Mouse (Mus musculus) lung, postnatal 0 days (tissue): ENCODE results near the gene Gm11627. TPM values are rescaled to one million over a fixed set of nuclear protein-coding genes. Genes with fewer than 3 reads are reported as not detected.
"Not testable (repeated sequence)": the region's sequence is repeated elsewhere in the genome, so short reads cannot be mapped to it uniquely, and the experiment has no call there.

Experiments
- ATAC-seq: fragments of 200-750 bp; cut with Nextera tagmentation; 2 replicates; pipeline ENCODE4 v1.8.0; 2017; ENCODE audit warnings: moderate library complexity
- DNase-seq: peaks from one replicate; pipeline ENCODE4 v3.0.0-alpha.2; 2016; ENCODE audit warnings: low spot score
- H3K27ac ChIP-seq: fragments of 300-500 bp; sonication (generic); 2 replicates; pipeline ENCODE4 v1.5.1; 2014; ENCODE audit warnings: antibody characterized with exemption, mild to moderate bottlenecking, low read length, mixed read lengths
- H3K27me3 ChIP-seq: fragments of 300-500 bp; sonication (generic); replicated peaks from 2 replicates; pipeline ENCODE4 v1.6.1; 2014; ENCODE audit warnings: low read length, mixed read lengths; ENCODE audit not compliant: insufficient read depth
- H3K36me3 ChIP-seq: fragments of 300-500 bp; sonication (generic); 2 replicates; pipeline ENCODE4 v1.6.1; 2014; ENCODE audit warnings: low read length, mixed read lengths; ENCODE audit not compliant: insufficient read depth
- H3K4me1 ChIP-seq: fragments of 300-500 bp; sonication (generic); 2 replicates; pipeline ENCODE4 v1.6.1; 2014; ENCODE audit warnings: antibody characterized with exemption, low read depth, low read length, mixed read lengths; ENCODE audit not compliant: insufficient read depth
- H3K4me2 ChIP-seq: fragments of 300-500 bp; sonication (generic); replicated peaks from 2 replicates; pipeline ENCODE4 v1.6.1; 2014; ENCODE audit warnings: low read depth, mild to moderate bottlenecking, low read length, moderate library complexity, mixed read lengths
- H3K4me3 ChIP-seq: fragments of 300-500 bp; sonication (generic); 2 replicates; pipeline ENCODE4 v1.5.1; 2014; ENCODE audit warnings: low read depth, low read length
- H3K9ac ChIP-seq: fragments of 300-500 bp; sonication (generic); replicated peaks from 2 replicates; pipeline ENCODE4 v1.6.1; 2014; ENCODE audit warnings: low read depth, mild to moderate bottlenecking
- H3K9me3 ChIP-seq: fragments of 300-500 bp; sonication (generic); 2 replicates; pipeline ENCODE4 v1.6.1; 2016; ENCODE audit warnings: low read length, mixed read lengths
- CTCF ChIP-seq: IDR thresholded peaks from 2 replicates; pipeline ENCODE4 v1.5.1; 2016; ENCODE audit warnings: antibody characterized with exemption, mild to moderate bottlenecking
- EP300 ChIP-seq: IDR thresholded peaks from 2 replicates; pipeline ENCODE4 v1.6.1; 2016; ENCODE audit warnings: antibody characterized with exemption, mild to moderate bottlenecking, control low read depth
- WGBS: fragments of 180-500 bp; shearing (Covaris S2); extraction: QIAGEN DNeasy Blood & Tissue Kit; methylation state at CpG from one replicate; pipeline ENCODE4 v1.1.7; 2014; 5-methylcytosine and 5-hydroxymethylcytosine counted together
- polyA plus RNA-seq: library from polyadenylated mRNA; unstranded; fragments of >200 nt; fragmentation: Nextera tagmentation; extraction: Ambion mirVana; gene quantifications from 2 replicates; pipeline ENCODE4 v1.2.1, GENCODE M21; 2015

Gene Gm11627
- polyA plus RNA-seq, 1 experiment from 2014 or later, result 8.0 TPM

GRCm38 (mm10) chr11:102551176-102551575 lies 28.1 kb downstream of the Gm11627 start:
- Histone ChIP-seq H3K27me3 (no peaks in the 10 kb centered on the region), H3K4me2 (no peak overlapping the region), H3K27ac (no peak overlapping the region), H3K4me3 (no peak overlapping the region), H3K9me3 (no peaks in the 10 kb centered on the region), H3K9ac (no peak overlapping the region), H3K36me3 (no peaks in the 10 kb centered on the region), H3K4me1 (peaks cover 11% of the 10 kb centered on the region; the same call in 1 of the 2 replicates)
- DNase-seq, result no peak
- no peak for TF ChIP-seq EP300
- ATAC-seq, result no peak

GRCm38 (mm10) chr11:102541471-102541870 lies 37.8 kb downstream of the Gm11627 start:
- H3K9me3 ChIP-seq, result no peaks in the 10 kb centered on the region
- WGBS, result 82% methylated on average over 5 of the region's 5 CpGs
- H3K4me3 ChIP-seq, result no peak overlapping the region
- no peaks in the 10 kb centered on the region for H3K27me3 ChIP-seq
- TF ChIP-seq EP300 (no peak), CTCF (no peak)
- ATAC-seq (no peak), DNase-seq (no peak)
- H3K27ac ChIP-seq, result no peak overlapping the region
- no peak overlapping the region for H3K9ac ChIP-seq
- no peaks in the 10 kb centered on the region for H3K36me3 ChIP-seq
- H3K4me1 ChIP-seq, result no peaks in the 10 kb centered on the region
- no peak overlapping the region for H3K4me2 ChIP-seq

- not testable (repeated sequence) for ATAC-seq, H3K9ac ChIP-seq, H3K9me3 ChIP-seq, H3K36me3 ChIP-seq, H3K4me2 ChIP-seq, DNase-seq, H3K4me1 ChIP-seq, H3K27me3 ChIP-seq, H3K27ac ChIP-seq, H3K4me3 ChIP-seq
Observed at GRCm38 (mm10) chr11:102540286-102540685, 39.0 kb downstream of the Gm11627 start.

- H3K27me3 ChIP-seq, result no peaks in the 10 kb centered on the region
- H3K4me2 ChIP-seq, result no peak overlapping the region
- H3K36me3 ChIP-seq, result no peaks in the 10 kb centered on the region
- no peak for ATAC-seq
- no peak overlapping the region for H3K27ac ChIP-seq
- H3K4me3 ChIP-seq, result no peak overlapping the region
- no peaks in the 10 kb centered on the region for H3K4me1 ChIP-seq
- WGBS, result 69% methylated on average over 1 of the region's 1 CpGs
- H3K9me3 ChIP-seq, result no peaks in the 10 kb centered on the region
- TF ChIP-seq CTCF, result no peak
- TF ChIP-seq EP300, result no peak
- DNase-seq, result no peak
- no peak overlapping the region for H3K9ac ChIP-seq
Observed at GRCm38 (mm10) chr11:102539690-102540089, 39.6 kb downstream of the Gm11627 start.

- H3K4me1 ChIP-seq, result no peaks in the 10 kb centered on the region
- no peak overlapping the region for H3K27ac ChIP-seq
- H3K9me3 ChIP-seq, result no peaks in the 10 kb centered on the region
- H3K4me3 ChIP-seq, result no peak overlapping the region
- DNase-seq (peak; percentile 29), ATAC-seq (no peak)
- no peaks in the 10 kb centered on the region for H3K36me3 ChIP-seq
- H3K9ac ChIP-seq, result no peak overlapping the region
- no peaks in the 10 kb centered on the region for H3K27me3 ChIP-seq
- H3K4me2 ChIP-seq, result no peak overlapping the region
- TF ChIP-seq EP300 (no peak), CTCF (no peak)
- whole genome bisulfite sequencing, result 47% methylated on average over 3 of the region's 3 CpGs
Observed at GRCm38 (mm10) chr11:102536210-102536609, 43.1 kb downstream of the Gm11627 start.

GRCm38 (mm10) chr11:102534078-102534477 lies 45.2 kb downstream of the Gm11627 start:
- TF ChIP-seq CTCF (no peak), EP300 (no peak)
- 66% methylated on average over 2 of the region's 2 CpGs for WGBS

GRCm38 (mm10) chr11:102531425-102531824 lies 47.8 kb downstream of the Gm11627 start:
- H3K4me1 ChIP-seq, result no peaks in the 10 kb centered on the region
- no peaks in the 10 kb centered on the region for H3K9me3 ChIP-seq
- TF ChIP-seq EP300, result no peak
- TF ChIP-seq CTCF, result no peak
- H3K36me3 ChIP-seq, result no peaks in the 10 kb centered on the region
- H3K4me2 ChIP-seq, result no peak overlapping the region
- no peaks in the 10 kb centered on the region for H3K27me3 ChIP-seq
- no peak overlapping the region for H3K9ac ChIP-seq
- WGBS, result 42% methylated on average over 5 of the region's 5 CpGs
- H3K27ac ChIP-seq, result no peak overlapping the region
- ATAC-seq (no peak), DNase-seq (peak; percentile 22)
- H3K4me3 ChIP-seq, result no peak overlapping the region

More at GRCm38 (mm10) chr11:102534078-102534477, 45.2 kb downstream of the Gm11627 start:
- no peak for ATAC-seq
- Histone ChIP-seq H3K4me3 (no peak overlapping the region), H3K4me1 (no peaks in the 10 kb centered on the region), H3K27ac (no peak overlapping the region), H3K9ac (no peak overlapping the region), H3K36me3 (no peaks in the 10 kb centered on the region), H3K27me3 (no peaks in the 10 kb centered on the region), H3K4me2 (no peak overlapping the region), H3K9me3 (no peaks in the 10 kb centered on the region)
- no peak for DNase-seq

Other genes with a start within 250 kb of the Gm11627 start
- 9.7 and 9.8 TPM in 2 replicates for gene Slc4a1, start 213.3 kb downstream of the Gm11627 start, polyA plus RNA-seq
- gene Rundc3a, start 186.1 kb downstream of the Gm11627 start, polyA plus RNA-seq, result 1.7 and 1.9 TPM in 2 replicates
- 214 TPM in 2 replicates for gene Slc25a39, start 171.5 kb downstream of the Gm11627 start, polyA plus RNA-seq
- gene Grn, start 149.1 kb downstream of the Gm11627 start, polyA plus RNA-seq, result 215 and 223 TPM in 2 replicates
- 3.2 and 3.4 TPM in 2 replicates for gene Fam171a2, start 131.8 kb downstream of the Gm11627 start, polyA plus RNA-seq
- gene Itga2b, start 109.3 kb downstream of the Gm11627 start, polyA plus RNA-seq, result 13.0 and 14.9 TPM in 2 replicates
- gene Gpatch8, start 23.1 kb downstream of the Gm11627 start, polyA plus RNA-seq, result 25.3 and 27.4 TPM in 2 replicates
- 19.6 and 20.8 TPM in 2 replicates for gene Fzd2, start 24.9 kb upstream of the Gm11627 start, polyA plus RNA-seq
- gene Meioc, start 84.3 kb upstream of the Gm11627 start, polyA plus RNA-seq, result 0.04 and 0.05 TPM in 2 replicates
- gene Ccdc43, start 118.3 kb upstream of the Gm11627 start, polyA plus RNA-seq, result 20.4 and 22.8 TPM in 2 replicates
- 0.78 and 1.8 TPM in 2 replicates for gene Adam11, start 182.0 kb upstream of the Gm11627 start, polyA plus RNA-seq
- 35.9 and 37.0 TPM in 2 replicates for gene Gjc1, start 240.2 kb upstream of the Gm11627 start, polyA plus RNA-seq